In the genomic region with DNA sequence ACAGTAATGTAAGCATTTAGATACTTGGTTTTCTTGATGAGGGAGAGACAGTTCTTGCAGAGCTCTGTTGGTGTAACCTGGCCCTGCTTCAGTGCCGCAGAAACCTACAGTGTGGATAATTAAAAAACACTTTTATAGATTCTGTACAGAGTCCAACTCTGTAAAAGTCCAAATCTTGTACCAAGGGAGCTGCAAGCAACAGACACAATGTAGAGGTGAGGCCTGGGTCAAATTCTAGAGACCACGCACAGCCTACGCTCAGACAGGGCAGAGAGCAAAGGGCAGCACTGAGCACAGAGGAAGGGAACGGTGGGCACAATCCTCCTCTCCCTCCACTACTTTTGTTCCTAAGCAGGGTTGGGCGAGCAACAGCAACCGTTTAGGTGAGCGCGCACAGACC, we compare ENCODE assay signal across 22 mouse cellular contexts. TPM values are rescaled to one million over a fixed set of nuclear protein-coding genes. Genes with fewer than 3 reads are reported as not detected.
DNase-seq lines count a peak whose midpoint lies in the region; ATAC-seq lines count a peak whose summit lies in the region.
"Had no signal": no experiment of that assay in that cellular context is flagged by ENCODE, and none has a peak within 500 bp of the region (broad histone marks: within the 10 kb centered on the region; RNA-seq: fewer than 3 reads in every experiment).

No protein-coding gene starts in this region.

- no peak overlapping the region for H3K4me3 ChIP-seq in kidney, embryonic 14.5 days (ENCODE audit: low read length)
- no peak overlapping the region for H3K4me3 ChIP-seq in kidney, embryonic 16.5 days (ENCODE audit: low read length)
- no peak overlapping the region for H3K4me3 ChIP-seq in liver, embryonic 15.5 days (replicated peaks)
- no peak overlapping the region for H3K4me3 ChIP-seq in midbrain, embryonic 14.5 days (replicated peaks; ENCODE audit: low read depth, low read length)
- H3K4me3 ChIP-seq: embryonic facial prominence, embryonic 10.5 days; forebrain, embryonic 13.5 days; heart, embryonic 10.5 days had no signal

- no peak overlapping the region for H3K4me2 ChIP-seq in kidney, embryonic 14.5 days (replicated peaks; ENCODE audit: low read depth, low read length)
- H3K4me2 ChIP-seq in kidney, embryonic 16.5 days (replicated peaks; ENCODE audit: low read depth, low read length), result no peak overlapping the region
- no peak overlapping the region for H3K4me2 ChIP-seq in liver, embryonic 15.5 days
- H3K4me2 ChIP-seq in midbrain, embryonic 14.5 days (ENCODE audit: low read length), result no peak overlapping the region
- H3K4me2 ChIP-seq: forebrain, embryonic 13.5 days had no signal

- DNase-seq in heart, adult 11 months, result peak; percentile 78
- no peak for DNase-seq in heart, adult 8-10 months (ENCODE audit: low spot score)
- peak; percentile 14 for DNase-seq in kidney, adult 9 months
- no peak for DNase-seq in midbrain, embryonic 14.5 days
- DNase-seq in layer of hippocampus, postnatal 36 days, result no peak
- DNase-seq: adrenal gland, adult 8-10 months; adrenal gland, postnatal 36 days; B cell, adult 2 months; cerebellum, adult 2 months; cerebellum, postnatal 10 days; forebrain, postnatal 0 days; gastrocnemius, postnatal 25 days; heart, postnatal 10 days; heart, postnatal 4 days had no signal

- no peak overlapping the region for H3K27ac ChIP-seq in kidney, embryonic 14.5 days (ENCODE audit: low read depth, low read length)
- H3K27ac ChIP-seq in kidney, embryonic 16.5 days (ENCODE audit: low read length), result no peak overlapping the region
- no peak overlapping the region for H3K27ac ChIP-seq in liver, embryonic 15.5 days (replicated peaks)
- no peak overlapping the region for H3K27ac ChIP-seq in midbrain, embryonic 14.5 days (replicated peaks; ENCODE audit: low read depth, low read length)
- H3K27ac ChIP-seq: embryonic facial prominence, embryonic 10.5 days; forebrain, embryonic 13.5 days; heart, embryonic 10.5 days had no signal

- peaks cover 20% of the 10 kb centered on the region for H3K36me3 ChIP-seq in kidney, embryonic 14.5 days (ENCODE audit: control insufficient read depth, insufficient read depth, low read length)
- peaks cover 28% of the 10 kb centered on the region for H3K36me3 ChIP-seq in kidney, embryonic 16.5 days (ENCODE audit: insufficient read depth, low read length)
- H3K36me3 ChIP-seq in liver, embryonic 15.5 days (replicated peaks), result peaks cover 12% of the 10 kb centered on the region; the same call in 1 of the 2 replicates
- H3K36me3 ChIP-seq in midbrain, embryonic 14.5 days (ENCODE audit: control insufficient read depth, insufficient read depth, low read length), result peaks cover 36% of the 10 kb centered on the region

- 93% methylated on average over 8 of the region's 8 CpGs for WGBS in kidney, embryonic 14.5 days
- WGBS in kidney, embryonic 16.5 days, result 90% methylated on average over 8 of the region's 8 CpGs
- 76% methylated on average over 8 of the region's 8 CpGs for WGBS in liver, embryonic 15.5 days (ENCODE audit: insufficient replicate concordance)
- 96% methylated on average over 8 of the region's 8 CpGs for WGBS in midbrain, embryonic 14.5 days

- ATAC-seq in kidney, embryonic 14.5 days (ENCODE audit: low FRiP score, low TSS enrichment), result no peak
- peak; percentile 49; the same call in 1 of the 2 replicates for ATAC-seq in kidney, embryonic 16.5 days (ENCODE audit: low FRiP score, low TSS enrichment)
- 0 out of 2 replicates have a peak, but pooled peaks have one; percentile 42 for ATAC-seq in liver, embryonic 15.5 days (ENCODE audit: insufficient read depth)
- no peak for ATAC-seq in midbrain, embryonic 14.5 days (ENCODE audit: low FRiP score, low TSS enrichment)
- ATAC-seq: CD4-positive, CD25-positive, alpha-beta regulatory T cell, adult 4 months; forebrain, embryonic 13.5 days; forebrain, postnatal 0 days had no signal

- no peaks in the 10 kb centered on the region for H3K27me3 ChIP-seq in kidney, embryonic 14.5 days (ENCODE audit: control insufficient read depth, insufficient read depth, low read length)
- no peaks in the 10 kb centered on the region for H3K27me3 ChIP-seq in kidney, embryonic 16.5 days (ENCODE audit: insufficient read depth, low read length)
- no peaks in the 10 kb centered on the region for H3K27me3 ChIP-seq in liver, embryonic 15.5 days
- H3K27me3 ChIP-seq in midbrain, embryonic 14.5 days (ENCODE audit: control insufficient read depth, insufficient read depth, low read length), result no peaks in the 10 kb centered on the region
- H3K27me3 ChIP-seq: forebrain, embryonic 13.5 days had no signal

- no peaks in the 10 kb centered on the region for H3K9me3 ChIP-seq in kidney, embryonic 14.5 days (ENCODE audit: control insufficient read depth, low read length)
- H3K9me3 ChIP-seq in kidney, embryonic 16.5 days (ENCODE audit: low read length), result no peaks in the 10 kb centered on the region
- no peaks in the 10 kb centered on the region for H3K9me3 ChIP-seq in liver, embryonic 15.5 days (replicated peaks)
- no peaks in the 10 kb centered on the region for H3K9me3 ChIP-seq in midbrain, embryonic 14.5 days (ENCODE audit: control insufficient read depth, low read length)
- H3K9me3 ChIP-seq: embryonic facial prominence, embryonic 10.5 days; forebrain, embryonic 13.5 days; G1E; heart, embryonic 10.5 days had no signal

- H3K4me1 ChIP-seq in kidney, embryonic 14.5 days (ENCODE audit: control insufficient read depth, insufficient read depth, low read length), result 0 out of 2 replicates have a peak, but pooled peaks cover 3% of the 10 kb centered on the region
- 0 out of 2 replicates have a peak, but pooled peaks cover 4% of the 10 kb centered on the region for H3K4me1 ChIP-seq in kidney, embryonic 16.5 days (ENCODE audit: insufficient read depth, low read length)
- H3K4me1 ChIP-seq in liver, embryonic 15.5 days (replicated peaks), result peaks cover 14% of the 10 kb centered on the region
- H3K4me1 ChIP-seq in midbrain, embryonic 14.5 days (ENCODE audit: control insufficient read depth, insufficient read depth, low read length), result 0 out of 2 replicates have a peak, but pooled peaks cover 3% of the 10 kb centered on the region
- H3K4me1 ChIP-seq: heart, embryonic 10.5 days had no signal

- H3K9ac ChIP-seq in kidney, embryonic 14.5 days (ENCODE audit: low read depth, low read length), result no peak overlapping the region
- no peak overlapping the region for H3K9ac ChIP-seq in kidney, embryonic 16.5 days (replicated peaks; ENCODE audit: low read length)
- no peak overlapping the region for H3K9ac ChIP-seq in liver, embryonic 15.5 days
- no peak overlapping the region for H3K9ac ChIP-seq in midbrain, embryonic 14.5 days (replicated peaks; ENCODE audit: low read length)
- H3K9ac ChIP-seq: forebrain, embryonic 13.5 days; forebrain, postnatal 0 days had no signal

RNA-seq across cellular contexts. Expression of gene Qrsl1, which starts 5.5 kb away (rescaled TPM):
- 10 to 100 TPM; 23.6 to 33.2 (median 28.7) TPM for total RNA-seq in heart, adult 8-10 months (2022)
- 26.3 and 33.1 TPM in 2 replicates for polyA plus RNA-seq in kidney, embryonic 14.5 days (2014; fragmentation: Nextera tagmentation; extraction: Ambion mirVana)
- 29.3 and 29.7 TPM in 2 replicates for polyA plus RNA-seq in kidney, embryonic 16.5 days (2015; fragmentation: Nextera tagmentation; extraction: Ambion mirVana)
- polyA plus RNA-seq in liver, embryonic 15.5 days (2015; fragmentation: Nextera tagmentation; extraction: Ambion mirVana), result 6.3 and 7.4 TPM in 2 replicates
- 24.2 and 24.8 TPM in 2 replicates for polyA plus RNA-seq in midbrain, embryonic 14.5 days (2014; fragmentation: Nextera tagmentation; extraction: Ambion mirVana)
- total RNA-seq in layer of hippocampus, postnatal 36 days (2021), result 10 to 100 TPM; 15.3 to 15.5 TPM

RNA-seq across cellular contexts. Expression of gene Rtn4ip1, which starts 5.5 kb away (rescaled TPM):
- 10 to 100 TPM; 69.1 to 77.1 (median 71.3) TPM for total RNA-seq in heart, adult 8-10 months (2022)
- polyA plus RNA-seq in kidney, embryonic 14.5 days (2014; fragmentation: Nextera tagmentation; extraction: Ambion mirVana), result 7.8 and 15.8 TPM in 2 replicates
- polyA plus RNA-seq in kidney, embryonic 16.5 days (2015; fragmentation: Nextera tagmentation; extraction: Ambion mirVana), result 18.7 and 19.2 TPM in 2 replicates
- 8.8 and 10.4 TPM in 2 replicates for polyA plus RNA-seq in liver, embryonic 15.5 days (2015; fragmentation: Nextera tagmentation; extraction: Ambion mirVana)
- polyA plus RNA-seq in midbrain, embryonic 14.5 days (2014; fragmentation: Nextera tagmentation; extraction: Ambion mirVana), result 11.3 and 16.2 TPM in 2 replicates
- total RNA-seq in layer of hippocampus, postnatal 36 days (2021), result 10 to 100 TPM; 13.9 to 15.2 TPM

Comparison
In these comparisons a context has a peak if more than half of its experiments do, and no peak if none do; other contexts are left out.
1. DNase-seq: peak in heart, adult 11 months (single experiment) and kidney, adult 9 months (single experiment); none in heart, adult 8-10 months (single experiment), midbrain, embryonic 14.5 days (single experiment) and layer of hippocampus, postnatal 36 days (0 of 2).
2. ATAC-seq: peak in kidney, embryonic 16.5 days (single experiment) and liver, embryonic 15.5 days (single experiment); none in kidney, embryonic 14.5 days (single experiment) and midbrain, embryonic 14.5 days (single experiment).